Mouse (Mus musculus): ENCODE measurements around the gene Tbc1d9b.
"Not testable (repeated sequence)": the region's sequence is repeated elsewhere in the genome, so short reads cannot be mapped to it uniquely, and the experiment has no call there.

Gene Tbc1d9b

GRCm38 (mm10) chr11:50138206-50138822 lies 7.1 kb downstream of the Tbc1d9b start:
- no peak for DNase-seq (ENCODE audit: low read depth)

GRCm38 (mm10) chr11:50139571-50139970 lies 8.4 kb downstream of the Tbc1d9b start:
- DNase-seq (ENCODE audit: low read depth) = no peak

DNA sequence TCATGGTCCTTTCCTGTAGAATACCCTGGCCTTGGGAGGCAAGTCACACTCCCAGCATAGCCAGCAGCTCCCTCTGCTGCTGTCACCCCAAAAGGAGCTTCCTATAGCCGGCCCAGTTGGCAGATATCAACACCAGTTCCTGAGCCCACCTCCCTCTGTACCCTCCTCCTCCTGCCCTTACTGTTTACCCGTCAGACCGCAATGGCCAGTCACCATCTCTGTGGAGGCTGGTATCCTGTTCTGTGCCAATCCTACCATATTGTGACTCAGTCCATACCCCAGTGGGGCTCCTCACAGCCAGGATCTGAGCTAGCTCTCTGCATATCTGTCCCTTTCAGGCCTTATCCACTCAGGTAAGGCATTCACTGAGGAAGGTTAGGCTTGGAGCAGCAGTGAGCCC lies 14.3 kb downstream of the Tbc1d9b start:
- DNase-seq (ENCODE audit: low read depth) = no peak

- no peak for DNase-seq (ENCODE audit: low read depth)
Measured at GRCm38 (mm10) chr11:50146121-50146520, 14.9 kb downstream of the Tbc1d9b start.

- no peak for DNase-seq (ENCODE audit: low read depth)
Measured at GRCm38 (mm10) chr11:50147267-50147957, 16.2 kb downstream of the Tbc1d9b start.

- no peak for DNase-seq (ENCODE audit: low read depth)
Measured at GRCm38 (mm10) chr11:50147958-50148476, 16.8 kb downstream of the Tbc1d9b start.

DNA sequence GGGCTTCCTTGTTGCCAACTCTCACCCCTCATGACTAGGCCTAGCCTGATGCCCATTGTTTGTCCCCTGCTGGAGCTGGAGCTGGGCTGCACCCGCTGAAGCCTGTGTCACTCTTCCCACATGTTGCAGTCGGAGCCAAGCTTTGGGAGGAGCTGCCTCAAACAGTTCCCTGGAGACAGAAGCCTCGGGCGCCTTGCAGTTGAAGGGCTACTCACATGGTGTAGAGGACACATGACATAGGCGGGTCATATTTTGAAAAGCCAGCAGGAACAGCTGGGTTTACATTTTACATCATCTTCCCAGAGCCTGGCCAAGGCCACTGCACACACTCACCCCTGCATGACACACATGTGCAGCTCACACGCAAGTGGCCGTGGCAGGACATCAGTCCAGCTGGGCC lies 18.0 kb downstream of the Tbc1d9b start:
- no peak for DNase-seq (ENCODE audit: low read depth)

- DNase-seq (ENCODE audit: low read depth) = no peak
Measured at GRCm38 (mm10) chr11:50149603-50150150, 18.5 kb downstream of the Tbc1d9b start.

DNA sequence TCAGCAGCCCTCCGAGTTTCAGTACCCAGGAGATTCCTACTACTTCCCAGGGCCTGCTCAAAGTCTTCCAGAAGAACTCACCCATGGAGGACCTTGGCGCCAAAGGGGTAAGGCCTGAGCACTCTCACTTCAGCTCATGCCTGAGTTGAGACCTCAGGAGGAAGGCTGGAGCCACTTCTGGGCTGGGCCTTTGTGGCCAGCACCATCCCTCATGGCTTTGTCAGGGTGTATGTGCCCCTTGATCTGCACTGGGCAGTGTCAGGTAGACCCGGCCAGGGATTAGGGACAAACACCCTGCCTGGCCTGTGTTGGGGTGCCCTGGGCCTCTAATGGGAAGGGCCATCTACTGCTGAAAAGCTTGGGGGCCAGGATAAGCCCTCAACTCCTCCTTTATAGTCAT lies 20.2 kb downstream of the Tbc1d9b start:
- no peak for DNase-seq (ENCODE audit: low read depth)

DNA sequence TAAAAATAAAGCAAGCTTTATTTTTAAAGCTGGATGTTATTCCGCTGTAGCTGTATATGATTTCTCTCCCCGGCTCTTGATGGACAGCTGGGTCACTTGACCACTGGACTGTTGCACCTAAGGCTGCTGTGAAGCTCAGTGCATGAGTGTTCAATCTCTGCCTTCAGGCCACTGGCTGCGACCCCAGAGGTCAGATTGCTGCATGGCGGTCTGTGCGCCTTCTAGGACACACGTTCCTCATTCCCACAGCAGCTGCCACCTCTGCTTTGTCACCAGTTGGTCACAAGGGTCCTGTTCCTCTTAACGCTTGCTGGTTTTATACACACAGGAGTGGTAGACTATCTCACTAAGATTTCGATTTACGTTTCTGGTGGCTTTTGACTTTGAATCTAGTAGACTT lies 23.0 kb downstream of the Tbc1d9b start:
- no peak for DNase-seq (ENCODE audit: low read depth)

DNA sequence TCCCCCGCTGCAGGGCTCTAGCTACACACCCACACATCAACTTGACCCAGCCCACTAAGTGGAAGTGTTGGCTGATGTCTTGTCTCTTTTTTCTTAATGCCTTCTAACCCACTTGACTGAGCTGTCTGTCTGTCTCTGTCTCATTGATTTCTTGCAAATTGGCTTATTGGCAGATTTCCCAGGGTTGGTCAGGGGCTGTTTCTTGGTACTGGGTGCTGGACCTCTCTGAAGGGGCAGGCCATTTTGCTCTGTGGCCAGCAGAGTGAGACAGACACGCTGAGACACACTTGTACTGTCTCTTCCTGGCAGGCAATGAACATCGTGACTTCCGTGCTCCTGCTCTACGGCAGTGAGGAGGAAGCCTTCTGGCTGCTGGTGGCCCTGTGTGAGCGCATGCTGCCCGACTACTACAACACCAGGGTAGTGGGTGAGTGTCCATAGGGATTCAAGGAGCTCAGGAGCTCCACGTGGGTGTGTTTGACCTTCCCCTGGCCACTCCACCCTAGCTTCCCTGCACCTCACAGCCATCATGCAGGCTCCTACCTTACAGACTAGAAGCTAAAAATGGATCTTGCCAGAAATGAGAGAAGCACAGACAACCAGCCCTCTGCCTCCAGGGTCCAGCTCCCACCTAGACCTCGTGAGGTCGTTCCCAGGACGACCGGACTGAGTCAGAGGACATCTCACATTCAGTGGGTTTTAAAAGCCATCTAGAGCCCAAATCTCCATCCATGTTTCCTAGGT lies 23.8 kb downstream of the Tbc1d9b start:
- DNase-seq (ENCODE audit: low read depth) = no peak

DNA sequence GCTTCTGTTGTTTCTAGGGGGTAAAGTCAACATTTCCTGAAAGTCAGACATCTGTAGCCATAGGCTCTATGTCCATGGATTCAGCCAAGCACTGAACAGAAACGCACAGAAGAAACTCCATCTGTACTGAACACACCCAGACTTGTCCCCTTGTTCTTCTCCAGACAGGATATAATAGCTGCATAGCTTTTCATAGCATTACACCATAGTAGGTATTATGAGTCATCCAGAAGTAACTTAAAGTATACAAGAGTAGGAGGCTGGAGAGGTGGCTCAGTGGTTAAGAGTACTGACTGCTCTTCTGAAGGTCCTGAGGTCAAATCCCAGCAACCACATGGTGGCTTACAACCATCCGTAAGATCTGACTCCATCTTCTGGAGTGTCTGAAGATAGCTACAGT lies 24.6 kb downstream of the Tbc1d9b start:
- DNase-seq (ENCODE audit: low read depth) = no peak

GRCm38 (mm10) chr11:50156725-50157258 lies 25.6 kb downstream of the Tbc1d9b start:
- DNase-seq (ENCODE audit: low read depth) = no peak

GRCm38 (mm10) chr11:50158346-50158745 lies 27.1 kb downstream of the Tbc1d9b start:
- no peak for DNase-seq (ENCODE audit: low read depth)

GRCm38 (mm10) chr11:50159347-50159746 lies 28.2 kb downstream of the Tbc1d9b start:
- DNase-seq (ENCODE audit: low read depth) = no peak

DNA sequence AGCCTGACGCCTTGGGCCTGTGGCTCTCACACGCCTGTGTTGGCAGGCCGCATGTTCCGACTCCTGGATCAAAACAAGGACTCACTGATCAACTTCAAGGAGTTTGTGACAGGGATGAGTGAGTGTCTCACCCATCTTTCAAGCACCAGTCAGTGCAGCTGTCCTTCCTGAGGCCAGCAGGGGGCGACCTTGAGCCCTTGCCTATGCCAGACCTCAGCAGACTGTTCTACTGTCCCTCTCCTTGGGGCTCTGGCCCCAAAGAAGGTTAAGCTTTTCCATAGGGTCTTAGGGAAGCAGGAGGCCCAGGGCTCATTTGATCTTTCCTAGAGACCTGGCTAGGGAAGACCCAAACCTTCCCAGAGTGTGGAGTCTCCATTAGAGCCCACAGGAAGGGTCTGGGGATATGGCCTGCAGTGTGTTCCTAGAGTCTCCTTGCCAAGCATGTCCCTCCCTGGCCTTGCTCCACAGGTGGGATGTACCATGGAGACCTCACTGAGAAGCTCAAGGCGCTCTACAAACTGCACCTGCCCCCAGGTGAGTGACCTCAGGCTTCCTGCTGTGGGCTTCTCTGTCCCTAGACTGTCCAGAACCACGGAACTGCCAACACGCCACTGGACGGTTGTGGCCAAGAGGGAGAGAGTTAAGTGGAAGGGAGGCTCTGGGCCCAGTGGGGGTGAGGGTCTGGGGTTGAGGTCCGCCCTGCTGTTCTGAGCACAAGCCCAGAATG lies 30.5 kb downstream of the Tbc1d9b start:
- DNase-seq (ENCODE audit: low read depth) = peak; percentile 83

DNA sequence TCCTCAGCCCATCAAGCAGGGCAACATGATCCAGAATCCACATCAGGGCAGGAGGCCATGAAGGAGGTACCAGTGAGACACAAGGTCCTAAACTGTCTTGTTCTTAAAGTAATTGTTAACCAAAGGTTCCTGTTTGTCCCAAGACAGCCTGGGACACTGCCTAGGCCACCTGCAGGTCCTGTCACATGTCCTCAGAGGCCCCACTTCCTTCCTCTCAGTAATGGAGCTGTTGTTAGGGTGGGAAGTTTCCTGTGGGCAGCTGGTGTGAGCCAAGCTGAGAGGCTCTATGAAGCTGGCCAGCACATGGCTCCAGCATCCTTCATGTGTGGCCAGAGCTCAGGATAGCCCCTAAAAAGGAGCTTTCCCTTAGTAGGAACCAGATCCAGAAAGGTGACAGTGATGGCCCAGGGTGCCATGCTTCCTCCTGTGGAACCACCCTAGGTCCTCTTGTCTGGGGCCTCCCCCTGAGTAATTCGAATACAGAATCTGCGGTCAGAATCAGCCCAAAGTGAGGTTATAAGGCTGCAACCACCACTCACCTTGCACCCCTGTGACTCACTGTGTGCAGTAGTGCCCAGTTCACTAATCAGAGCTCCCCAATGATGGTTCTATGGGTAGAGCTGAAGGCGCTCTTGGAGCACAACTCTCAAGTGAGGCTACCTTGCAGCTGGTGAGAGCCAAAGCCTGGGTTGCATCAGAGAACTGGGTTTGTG lies 31.3 kb downstream of the Tbc1d9b start:
- peak; percentile 20 for DNase-seq (ENCODE audit: low read depth)

- DNase-seq (ENCODE audit: low read depth) = no peak
Measured at GRCm38 (mm10) chr11:50168352-50168751, 37.2 kb downstream of the Tbc1d9b start.

DNA sequence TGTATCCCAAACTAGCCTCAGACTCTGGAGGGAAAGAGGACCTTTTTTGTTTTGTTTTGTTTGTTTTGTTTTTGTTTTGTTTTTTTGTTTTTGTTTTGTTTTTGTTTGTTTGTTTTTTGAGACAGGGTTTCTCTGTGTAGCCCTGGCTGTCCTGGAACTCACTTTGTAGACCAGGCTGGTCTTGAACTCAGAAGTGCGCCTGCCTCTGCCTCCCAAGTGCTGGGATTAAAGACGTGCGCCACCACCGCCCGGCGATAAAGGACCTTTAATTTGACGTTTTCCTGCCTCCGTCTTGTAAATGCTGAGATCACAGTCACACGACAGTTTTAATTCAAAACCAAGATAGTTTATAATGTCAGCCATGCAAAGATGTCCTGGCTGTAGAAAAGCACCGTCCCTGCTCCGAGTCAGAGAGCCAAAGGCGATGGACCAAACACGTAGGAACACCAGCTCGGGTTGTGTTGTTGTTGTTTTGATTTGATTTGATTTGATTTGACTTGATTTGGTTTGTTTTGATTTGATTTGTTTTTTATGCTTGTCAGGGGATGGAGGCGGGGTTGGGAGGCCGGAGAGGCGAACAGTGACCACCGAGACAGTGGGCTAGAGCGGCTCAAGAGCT lies 43.0 kb downstream of the Tbc1d9b start, which contains the start of gene Mrnip:
TSS of gene Mrnip (plus strand) at position 334 of the 619 bp plus-strand sequence.
- not testable (repeated sequence) for DNase-seq (ENCODE audit: low read depth)

GRCm38 (mm10) chr11:50174730-50175187 lies 43.6 kb downstream of the Tbc1d9b start:
- peak; percentile 98 for DNase-seq (ENCODE audit: low read depth)

Measured in induced T-regulatory cell, adult 2 months (primary cell).